Mouse (Mus musculus) thymus, adult 2 months (tissue): Measurements from ENCODE around the gene Gria1. TPM values are rescaled to one million over a fixed set of nuclear protein-coding genes. Genes with fewer than 3 reads are reported as not detected.

Experiments
- DNase-seq: peaks from one replicate; pipeline ENCODE4 v3.0.0; 2021
- H3K27ac ChIP-seq: fragments of 200-500 bp; 2 replicates; pipeline ENCODE4 v1.5.1; 2012; ENCODE audit warnings: low read length, control low read depth; ENCODE audit not compliant: control insufficient read depth, insufficient read depth
- H3K27me3 ChIP-seq: fragments of 200-500 bp; 2 replicates; pipeline ENCODE4 v1.6.1; 2012; ENCODE audit warnings: mild to moderate bottlenecking, low read length, moderate library complexity, mixed read lengths; ENCODE audit not compliant: control insufficient read depth, insufficient read depth
- H3K36me3 ChIP-seq: fragments of 200-500 bp; 2 replicates; pipeline ENCODE4 v1.6.1; 2012; ENCODE audit warnings: mild to moderate bottlenecking, low read length, moderate library complexity; ENCODE audit not compliant: control insufficient read depth, insufficient read depth
- H3K4me1 ChIP-seq: fragments of 200-500 bp; replicated peaks from 2 replicates; pipeline ENCODE4 v1.6.1; 2012; ENCODE audit warnings: low read length; ENCODE audit not compliant: control insufficient read depth, insufficient read depth
- H3K4me3 ChIP-seq: fragments of 200-500 bp; 2 replicates; pipeline ENCODE4 v1.5.1; 2012; ENCODE audit warnings: mild to moderate bottlenecking, low read length, control low read depth, moderate library complexity; ENCODE audit not compliant: control insufficient read depth, insufficient read depth
- CTCF ChIP-seq: fragments of 200-500 bp; IDR thresholded peaks from 2 replicates; pipeline ENCODE4 v1.5.1; 2012; ENCODE audit warnings: mild to moderate bottlenecking, control low read depth, low read length, moderate library complexity, borderline replicate concordance; ENCODE audit not compliant: control insufficient read depth, poor library complexity, insufficient read depth; ENCODE audit errors: extremely low read depth
- POLR2A ChIP-seq: fragments of 200-500 bp; IDR thresholded peaks from 2 replicates; pipeline ENCODE4 v1.6.1; 2012; ENCODE audit warnings: mild to moderate bottlenecking, low read length, control low read depth, moderate library complexity; ENCODE audit not compliant: control insufficient read depth, poor library complexity, insufficient read depth; ENCODE audit errors: extremely low read depth
- WGBS: fragments of 180-500 bp; shearing (Covaris S2); methylation state at CpG from one replicate; pipeline ENCODE4 v1.1.7; 2018; 5-methylcytosine and 5-hydroxymethylcytosine counted together
- polyA plus RNA-seq: library from polyadenylated mRNA; depleted of rRNA; stranded (reverse); fragments of >200 nt; gene quantifications from 2 replicates; pipeline ENCODE4 v1.2.3, GENCODE M21; 2012

The Gria1 gene
- polyA plus RNA-seq, 1 experiment: 0.05 TPM

DNA sequence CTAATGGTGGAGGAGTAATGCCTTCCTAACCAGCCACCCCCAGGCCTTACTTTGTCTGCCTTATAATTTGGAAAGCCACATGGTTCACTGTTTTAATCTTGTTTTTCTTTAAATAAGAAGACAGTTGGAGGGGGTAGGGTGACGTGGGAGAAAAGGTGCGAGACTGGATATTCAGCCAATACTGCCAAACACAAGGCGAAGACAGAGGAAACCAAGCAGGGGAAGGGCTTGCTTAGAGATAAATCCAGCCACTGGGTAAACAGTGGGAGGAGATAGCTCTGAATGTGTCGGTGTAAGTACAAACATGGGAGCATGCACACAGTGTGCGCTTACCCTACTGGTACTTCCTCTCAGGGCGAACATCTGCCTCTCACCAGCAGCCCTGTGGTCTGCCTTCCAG lies 233.4 kb downstream of the Gria1 start:
- H3K27ac ChIP-seq: no peak overlapping the region
- 74% methylated on average over 6 of the region's 6 CpGs for WGBS
- H3K27me3 ChIP-seq: no peaks in the 10 kb centered on the region
- no peaks in the 10 kb centered on the region for H3K36me3 ChIP-seq
- no peak overlapping the region for H3K4me3 ChIP-seq
- TF ChIP-seq POLR2A: no peak
- no peak for TF ChIP-seq CTCF
- DNase-seq: no peak
- no peaks in the 10 kb centered on the region for H3K4me1 ChIP-seq

DNA sequence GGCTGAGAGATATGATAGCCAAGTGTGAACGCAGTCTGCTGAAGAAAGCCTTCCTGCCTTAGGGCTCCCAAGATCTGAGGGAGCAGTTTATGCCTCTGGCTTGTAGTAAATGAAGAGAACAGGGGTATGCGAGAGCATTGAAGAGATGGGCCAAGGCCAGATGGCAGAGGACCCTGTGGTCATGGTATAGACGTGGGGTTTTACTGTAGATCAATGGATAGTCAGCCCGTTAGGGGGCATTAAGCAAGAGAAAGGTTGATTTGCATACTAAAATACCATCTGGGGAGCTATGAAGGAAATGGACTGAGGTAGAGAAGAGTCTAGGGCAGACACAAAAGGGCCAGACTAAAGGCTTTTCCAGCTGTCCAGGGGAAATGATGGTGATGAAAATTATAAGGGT lies 237.7 kb downstream of the Gria1 start:
- no peak for TF ChIP-seq CTCF
- no peak for TF ChIP-seq POLR2A
- H3K36me3 ChIP-seq: no peaks in the 10 kb centered on the region
- WGBS: 91% methylated on average over 4 of the region's 4 CpGs
- H3K4me1 ChIP-seq: no peaks in the 10 kb centered on the region
- no peak overlapping the region for H3K4me3 ChIP-seq
- no peak overlapping the region for H3K27ac ChIP-seq
- no peak for DNase-seq
- no peaks in the 10 kb centered on the region for H3K27me3 ChIP-seq

DNA sequence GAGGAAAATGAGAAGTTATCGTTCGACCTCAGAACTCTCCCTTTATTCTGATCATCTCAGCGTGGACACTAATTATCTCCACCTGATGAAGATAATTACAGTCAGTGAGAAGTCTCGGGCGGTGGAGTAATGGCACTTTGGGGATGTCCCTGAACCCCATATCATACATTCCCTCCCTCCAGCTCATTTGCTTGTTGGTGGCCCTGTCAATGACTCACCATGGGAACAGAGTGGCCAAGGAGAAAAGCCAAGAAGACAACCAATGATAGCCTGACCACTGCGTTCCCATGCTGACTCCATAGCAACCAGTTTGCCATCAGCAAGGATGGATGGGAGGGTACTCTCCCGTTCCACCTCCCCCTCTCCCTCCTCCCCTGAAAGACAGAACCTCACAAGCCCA lies 238.9 kb downstream of the Gria1 start:
- Histone ChIP-seq H3K4me3 (no peak overlapping the region), H3K27ac (no peak overlapping the region), H3K36me3 (no peaks in the 10 kb centered on the region), H3K4me1 (no peaks in the 10 kb centered on the region), H3K27me3 (no peaks in the 10 kb centered on the region)
- no peak for DNase-seq
- TF ChIP-seq CTCF (no peak), POLR2A (no peak)
- 89% methylated on average over 7 of the region's 7 CpGs for WGBS

DNA sequence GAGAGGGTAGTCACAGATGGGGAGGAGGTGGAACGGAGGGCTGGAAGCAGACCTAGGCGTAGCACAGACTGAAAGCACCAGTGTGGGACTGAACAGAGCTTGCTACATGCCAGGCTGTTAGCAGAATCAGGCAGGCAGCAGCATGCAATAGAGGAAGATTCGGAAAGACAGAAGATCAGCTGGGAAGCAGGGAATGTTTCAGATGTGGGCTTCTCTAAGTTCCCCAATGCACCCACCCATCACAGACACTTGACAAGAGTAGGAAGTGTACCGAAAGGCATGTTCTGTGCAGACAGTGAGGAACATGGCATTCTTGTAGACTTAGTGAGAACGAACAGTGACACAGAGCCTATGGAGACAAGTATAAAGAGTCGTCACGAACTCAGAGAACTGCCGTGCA lies 260.5 kb downstream of the Gria1 start:
- Histone ChIP-seq H3K4me3 (no peak overlapping the region), H3K27ac (no peak overlapping the region), H3K4me1 (no peaks in the 10 kb centered on the region), H3K27me3 (no peaks in the 10 kb centered on the region), H3K36me3 (no peaks in the 10 kb centered on the region)
- 91% methylated on average over 8 of the region's 8 CpGs for WGBS
- TF ChIP-seq CTCF (no peak), POLR2A (no peak)
- DNase-seq: no peak

DNA sequence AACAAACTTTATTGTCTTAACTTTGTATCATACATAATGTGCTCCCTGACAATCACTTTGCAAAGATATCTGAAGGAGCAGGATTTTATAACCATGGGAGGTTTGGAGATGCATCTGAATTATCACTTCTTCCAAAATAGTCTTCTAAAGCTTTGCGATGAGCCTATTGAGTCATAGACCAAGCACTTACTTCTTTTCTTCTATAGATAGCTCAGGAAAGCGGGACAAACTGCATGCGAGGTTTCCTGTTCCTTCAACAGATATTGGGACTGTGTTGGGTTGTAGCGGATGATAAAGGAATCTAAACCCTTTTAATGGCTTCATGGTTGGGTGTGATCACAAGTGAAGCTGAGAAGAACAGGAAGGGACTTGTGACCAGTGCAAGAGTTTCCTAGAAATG lies 263.5 kb downstream of the Gria1 start:
- Histone ChIP-seq H3K27me3 (no peaks in the 10 kb centered on the region), H3K27ac (no peak overlapping the region), H3K36me3 (no peaks in the 10 kb centered on the region), H3K4me1 (no peaks in the 10 kb centered on the region), H3K4me3 (no peak overlapping the region)
- 97% methylated on average over 4 of the region's 4 CpGs for WGBS
- no peak for DNase-seq
- TF ChIP-seq CTCF (no peak), POLR2A (no peak)

DNA sequence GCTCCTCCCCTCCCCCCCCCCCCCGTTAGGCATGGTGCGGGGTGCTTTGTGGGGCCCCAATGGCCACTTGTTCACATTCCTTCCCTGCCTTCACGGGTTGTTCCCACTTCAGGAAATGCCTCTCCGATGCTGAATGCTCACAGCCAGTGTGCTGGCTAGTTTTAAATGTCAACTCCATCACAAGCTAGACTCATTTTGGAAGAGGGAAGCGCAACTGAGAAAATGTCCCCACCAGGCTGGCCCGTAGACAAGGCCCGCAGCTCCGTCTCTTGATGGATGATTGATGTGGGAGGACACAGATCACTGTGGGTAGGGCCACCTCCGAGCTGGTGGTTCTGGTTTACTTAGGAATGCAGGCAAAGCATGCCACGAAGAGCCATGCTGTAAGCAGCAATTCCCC lies 266.9 kb downstream of the Gria1 start:
- H3K4me3 ChIP-seq: no peak overlapping the region
- H3K36me3 ChIP-seq: no peaks in the 10 kb centered on the region
- 47% methylated on average over 10 of the region's 10 CpGs for WGBS
- no peaks in the 10 kb centered on the region for H3K27me3 ChIP-seq
- DNase-seq: no peak
- TF ChIP-seq POLR2A: no peak
- TF ChIP-seq CTCF: no peak
- H3K27ac ChIP-seq: no peak overlapping the region
- no peaks in the 10 kb centered on the region for H3K4me1 ChIP-seq

DNA sequence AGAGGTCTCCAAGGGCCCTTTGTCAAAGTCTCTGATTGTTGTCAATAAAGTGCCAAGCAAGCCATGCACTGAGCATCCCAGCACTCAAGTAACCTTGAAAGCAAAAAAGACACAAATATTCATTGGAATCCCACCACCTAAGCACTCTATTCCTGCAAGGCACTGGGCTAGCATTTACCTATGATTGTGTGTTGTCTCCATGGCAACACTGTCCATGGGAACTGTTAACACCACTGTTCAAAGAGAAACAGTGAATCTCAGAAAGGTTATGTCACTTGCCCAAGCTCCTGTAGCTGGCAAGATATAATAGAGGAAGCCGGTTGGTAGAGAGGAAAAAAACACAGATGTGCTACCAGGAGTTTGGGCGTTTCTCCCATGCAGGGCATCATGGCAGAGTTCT lies 274.9 kb downstream of the Gria1 start:
- Histone ChIP-seq H3K4me1 (no peaks in the 10 kb centered on the region), H3K36me3 (no peaks in the 10 kb centered on the region), H3K27me3 (no peaks in the 10 kb centered on the region), H3K27ac (no peak overlapping the region), H3K4me3 (no peak overlapping the region)
- no peak for TF ChIP-seq CTCF
- TF ChIP-seq POLR2A: no peak
- DNase-seq: no peak
- WGBS: 83% methylated on average over 2 of the region's 2 CpGs
